Mouse (Mus musculus): Measurements from ENCODE around the gene Runx3. TPM values are rescaled to one million over a fixed set of nuclear protein-coding genes. Genes with fewer than 3 reads are reported as not detected.

Runx3 gene
- polyA plus RNA-seq (2012; rRNA removed) = 0.21 and 0.60 TPM in 2 replicates

GRCm38 (mm10) chr4:135120342-135121100 is at the start of gene Runx3:
Gene Runx3 (plus strand): TSS chr4:135120652.
- no peak for DNase-seq (ENCODE audit: low spot score)

DNA sequence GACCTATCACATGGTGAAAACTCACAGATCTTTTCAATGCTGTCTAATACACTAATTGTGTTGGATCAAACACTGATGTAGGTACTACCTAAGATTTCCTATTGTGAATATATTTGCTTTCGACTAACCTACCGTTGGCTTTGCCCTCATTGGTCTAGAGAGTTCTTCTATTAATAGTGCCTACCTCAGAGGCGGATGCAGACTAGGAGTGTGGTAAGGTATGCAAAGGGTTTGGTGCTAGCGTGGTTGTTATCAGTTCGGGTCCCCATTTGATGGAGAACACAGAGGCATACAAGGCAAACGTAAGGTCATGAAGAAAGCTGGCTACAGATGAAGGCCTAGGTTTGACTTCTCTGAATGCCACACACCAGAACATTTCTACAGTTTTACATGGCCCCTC is 47.8 kb upstream of the Runx3 start:
- DNase-seq (ENCODE audit: low spot score) = no peak

GRCm38 (mm10) chr4:135073523-135073922 is 46.9 kb upstream of the Runx3 start:
- no peak for DNase-seq (ENCODE audit: low spot score)

DNA sequence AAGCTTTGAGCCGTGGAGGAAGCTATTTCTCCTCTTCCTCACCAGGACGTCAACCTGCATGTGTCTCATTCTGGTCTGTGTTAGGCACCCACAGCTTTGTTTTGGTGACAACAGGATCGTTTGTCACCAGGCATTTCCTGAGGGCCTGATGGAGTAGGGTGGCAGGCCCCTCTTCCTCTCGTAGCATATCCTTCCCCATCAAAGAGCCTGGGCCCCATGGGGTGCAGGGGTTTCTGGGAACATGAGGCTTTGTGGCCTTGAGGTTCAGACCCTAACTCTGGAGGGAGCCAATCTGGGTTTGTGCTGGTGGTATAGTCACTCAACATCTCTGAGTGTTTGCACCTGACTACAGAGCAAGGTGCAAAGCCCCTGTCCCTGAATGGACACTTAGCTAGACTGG is 45.8 kb upstream of the Runx3 start:
- no peak for DNase-seq (ENCODE audit: low spot score)

DNA sequence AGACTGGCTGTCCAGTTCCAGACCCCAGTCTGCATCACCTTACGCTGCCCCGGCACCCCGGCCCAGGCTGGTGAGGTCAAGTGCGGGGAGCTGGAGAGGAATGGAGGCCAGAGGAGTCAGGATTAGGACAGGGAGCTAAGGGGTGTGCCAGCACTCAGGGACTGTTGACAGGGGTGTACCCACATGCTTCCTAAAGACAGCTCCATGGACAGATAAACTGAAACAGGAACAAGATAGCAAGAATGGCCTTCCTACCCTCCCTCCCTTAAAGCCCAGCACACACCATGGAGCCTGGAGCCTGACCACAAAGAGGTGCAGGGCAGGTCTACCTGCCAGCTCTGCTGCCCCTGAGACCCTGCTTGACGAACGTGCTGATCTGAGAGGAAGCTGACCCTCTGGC is 45.1 kb upstream of the Runx3 start:
- no peak for DNase-seq (ENCODE audit: low spot score)

GRCm38 (mm10) chr4:135076611-135077010 is 43.8 kb upstream of the Runx3 start:
- DNase-seq (ENCODE audit: low spot score) = no peak

- no peak for DNase-seq (ENCODE audit: low spot score)
Observed at GRCm38 (mm10) chr4:135077196-135077595, 43.3 kb upstream of the Runx3 start.

DNA sequence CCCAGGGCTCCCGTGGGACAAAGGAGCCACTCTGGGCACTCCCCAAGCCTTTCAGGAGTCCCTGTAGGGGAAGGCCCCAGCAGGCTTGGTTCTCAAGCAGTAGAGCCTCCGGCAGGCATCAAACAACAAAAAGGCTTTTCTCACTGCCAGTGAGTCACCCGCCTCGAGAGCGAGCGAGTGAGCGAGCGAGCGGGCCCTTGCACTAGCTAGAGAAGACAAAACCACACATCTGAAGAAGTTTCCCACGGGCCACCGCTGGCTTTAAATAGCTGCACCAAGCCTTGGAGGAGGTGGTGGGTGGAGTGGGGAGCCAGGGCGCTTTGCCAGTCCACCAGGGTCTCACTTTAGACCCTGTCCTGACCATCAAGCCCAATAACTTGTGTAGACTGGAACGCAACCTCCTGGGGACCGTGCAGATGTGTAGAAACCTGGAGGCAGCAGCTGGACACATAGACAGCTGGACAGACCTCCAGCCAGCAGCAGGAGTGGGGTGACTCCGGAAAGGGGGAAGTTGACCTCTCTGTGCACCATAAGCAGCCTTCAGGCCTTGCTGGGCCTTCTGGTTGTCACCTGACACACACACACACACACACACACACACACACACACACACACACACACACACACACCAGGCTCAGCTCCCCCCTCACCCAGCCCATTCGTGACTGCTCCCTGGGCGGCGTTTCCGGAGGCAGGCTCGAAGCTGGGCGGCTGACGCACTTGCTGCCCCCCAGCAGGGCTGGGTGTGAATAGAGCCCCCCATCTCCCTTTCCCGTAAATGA is 40.4 kb upstream of the Runx3 start:
- no peak for DNase-seq (ENCODE audit: low spot score)

- DNase-seq (ENCODE audit: low spot score) = no peak
Observed at GRCm38 (mm10) chr4:135080641-135080920, 39.9 kb upstream of the Runx3 start.

GRCm38 (mm10) chr4:135083089-135083488 is 37.4 kb upstream of the Runx3 start:
- no peak for DNase-seq (ENCODE audit: low spot score)

DNA sequence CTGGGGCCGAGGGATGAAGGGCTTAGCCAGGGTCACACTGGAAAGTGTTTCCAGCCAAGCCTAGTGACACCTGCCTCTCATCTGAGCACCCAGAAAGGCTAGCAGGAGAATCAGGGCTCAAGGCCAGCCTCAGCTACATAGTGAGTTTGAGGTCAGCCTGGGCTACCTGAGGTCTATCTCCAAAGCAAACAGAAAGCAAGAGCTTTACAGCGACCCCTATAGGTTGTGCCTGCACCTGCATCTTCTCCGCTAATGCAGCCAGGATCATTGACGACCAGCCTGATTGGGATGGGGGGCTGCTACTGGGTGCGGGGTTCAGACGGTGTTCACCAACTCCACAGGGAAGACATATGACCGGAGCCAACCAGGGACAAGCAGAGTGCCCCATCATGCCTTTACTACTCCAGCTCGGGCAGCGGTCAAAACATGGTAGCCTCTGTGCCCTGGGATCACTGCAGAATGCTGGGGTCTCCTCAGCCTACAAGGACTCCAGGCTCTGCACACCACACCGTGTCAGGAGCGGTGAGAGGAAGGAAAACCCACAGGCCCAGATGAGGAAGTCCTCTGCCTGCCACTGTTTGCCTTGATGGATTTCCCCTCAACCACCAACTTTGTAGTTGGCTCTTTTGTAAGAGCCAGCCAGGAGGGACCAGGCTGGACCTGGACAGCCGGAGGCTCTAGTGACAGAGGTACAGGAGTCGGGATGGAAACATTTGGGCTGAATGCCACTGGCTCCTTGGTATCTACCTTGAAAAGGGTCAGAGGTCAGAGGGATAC is 35.2 kb upstream of the Runx3 start:
- DNase-seq (ENCODE audit: low spot score) = no peak

DNA sequence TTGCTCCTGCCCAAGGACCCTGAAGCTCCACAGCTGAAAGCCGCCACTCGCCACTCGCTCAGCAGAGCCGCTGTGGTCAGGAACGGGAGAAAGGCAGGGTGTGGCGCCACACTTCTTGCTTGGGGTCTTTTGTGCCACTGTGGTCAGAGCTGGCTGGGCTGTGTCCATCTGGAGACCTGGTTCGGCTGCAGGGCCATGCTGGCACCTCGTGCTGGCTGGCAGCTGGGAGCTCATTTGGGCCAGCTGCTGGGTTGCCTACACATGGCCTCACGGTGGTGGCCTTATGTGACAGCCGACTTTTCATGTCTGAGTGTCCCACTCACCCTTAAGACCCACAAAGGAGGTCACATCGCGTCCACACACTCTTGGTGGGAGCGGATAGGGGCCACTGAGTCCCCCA is 29.8 kb upstream of the Runx3 start:
- DNase-seq (ENCODE audit: low spot score) = no peak

GRCm38 (mm10) chr4:135092871-135093270 is 27.6 kb upstream of the Runx3 start:
- no peak for DNase-seq (ENCODE audit: low spot score)

GRCm38 (mm10) chr4:135095693-135096092 is 24.8 kb upstream of the Runx3 start:
- DNase-seq (ENCODE audit: low spot score) = no peak

- DNase-seq (ENCODE audit: low spot score) = no peak
Observed at GRCm38 (mm10) chr4:135097910-135098891, 22.3 kb upstream of the Runx3 start.

- DNase-seq (ENCODE audit: low spot score) = no peak
Observed at GRCm38 (mm10) chr4:135102019-135102740, 18.3 kb upstream of the Runx3 start.

GRCm38 (mm10) chr4:135102761-135103160 is 17.7 kb upstream of the Runx3 start:
- no peak for DNase-seq (ENCODE audit: low spot score)

GRCm38 (mm10) chr4:135103800-135104199 is 16.7 kb upstream of the Runx3 start:
- DNase-seq (ENCODE audit: low spot score) = no peak

- no peak for DNase-seq (ENCODE audit: low spot score)
Observed at GRCm38 (mm10) chr4:135106968-135107367, 13.5 kb upstream of the Runx3 start.

- no peak for DNase-seq (ENCODE audit: low spot score)
Observed at GRCm38 (mm10) chr4:135108666-135109065, 11.8 kb upstream of the Runx3 start.

GRCm38 (mm10) chr4:135113656-135114055 is 6.8 kb upstream of the Runx3 start:
- no peak for DNase-seq (ENCODE audit: low spot score)
